Mouse (Mus musculus) limb, embryonic 10.5 days (tissue): ENCODE data around the gene Anapc4. TPM values are rescaled to one million over a fixed set of nuclear protein-coding genes. Genes with fewer than 3 reads are reported as not detected.

Source experiments
- DNase-seq: peaks from one replicate; pipeline ENCODE4 v3.0.0-alpha.2; 2017; ENCODE audit warnings: low spot score
- H3K27ac ChIP-seq: fragments of 300-500 bp; sonication (generic); 2 replicates; pipeline ENCODE4 v1.5.1; 2016; ENCODE audit warnings: mild to moderate bottlenecking
- H3K27me3 ChIP-seq: fragments of 300-500 bp; sonication (generic); 2 replicates; pipeline ENCODE4 v1.6.1; 2016; ENCODE audit warnings: low read depth, mild to moderate bottlenecking; ENCODE audit not compliant: poor library complexity, severe bottlenecking
- H3K36me3 ChIP-seq: fragments of 300-500 bp; sonication (generic); 2 replicates; pipeline ENCODE4 v1.6.1; 2016; ENCODE audit warnings: mild to moderate bottlenecking, moderate library complexity
- H3K4me1 ChIP-seq: fragments of 300-500 bp; sonication (generic); 2 replicates; pipeline ENCODE4 v1.6.1; 2016
- H3K4me3 ChIP-seq: fragments of 300-500 bp; sonication (generic); 2 replicates; pipeline ENCODE4 v1.5.1; 2016; ENCODE audit warnings: mild to moderate bottlenecking, moderate library complexity
- H3K9me3 ChIP-seq: fragments of 300-500 bp; sonication (generic); replicated peaks from 2 replicates; pipeline ENCODE4 v1.6.1; 2016; ENCODE audit warnings: mild to moderate bottlenecking
- WGBS: fragments of 180-500 bp; shearing (Covaris S2); methylation state at CpG from one replicate; pipeline ENCODE4 v1.1.7; 2016; 5-methylcytosine and 5-hydroxymethylcytosine counted together
- polyA plus RNA-seq: library from polyadenylated mRNA; unstranded; fragments of >200 nt; fragmentation: Nextera tagmentation; extraction: Ambion mirVana; gene quantifications from 2 replicates; pipeline ENCODE4 v1.2.1, GENCODE M21; 2016

The Anapc4 gene
- polyA plus RNA-seq = 111 and 132 TPM in 2 replicates

GRCm38 (mm10) chr5:52833761-52834274, at the start of gene Anapc4:
TSS of gene Anapc4 (plus strand) at chr5:52834012.
- peaks cover 13% of the 10 kb centered on the region for H3K4me1 ChIP-seq
- DNase-seq = peak; percentile 100
- peak within 1 kb of the TSS; percentile 93 for H3K27ac ChIP-seq
- peaks cover 28% of the 10 kb centered on the region for H3K36me3 ChIP-seq
- under 1% methylated on average over 50 of the region's 50 CpGs for WGBS
- H3K27me3 ChIP-seq = no peaks in the 10 kb centered on the region
- no peaks in the 10 kb centered on the region for H3K9me3 ChIP-seq
- H3K4me3 ChIP-seq = peak within 1 kb of the TSS; percentile 78

- no peak overlapping the region for H3K4me3 ChIP-seq
- DNase-seq = no peak
- no peaks in the 10 kb centered on the region for H3K9me3 ChIP-seq
- peaks cover 50% of the 10 kb centered on the region for H3K36me3 ChIP-seq
- WGBS = 90% methylated on average over 7 of the region's 7 CpGs
- H3K27ac ChIP-seq = no peak overlapping the region
- H3K4me1 ChIP-seq = peaks cover 8% of the 10 kb centered on the region; the same call in 1 of the 2 replicates
- H3K27me3 ChIP-seq = no peaks in the 10 kb centered on the region
Observed at GRCm38 (mm10) chr5:52786556-52787322, 47.1 kb upstream of the Anapc4 start.

GRCm38 (mm10) chr5:52793230-52793629, 40.6 kb upstream of the Anapc4 start:
- no peaks in the 10 kb centered on the region for H3K9me3 ChIP-seq
- H3K27me3 ChIP-seq = no peaks in the 10 kb centered on the region
- DNase-seq = no peak
- peaks cover 3% of the 10 kb centered on the region; the same call in 1 of the 2 replicates for H3K4me1 ChIP-seq
- H3K27ac ChIP-seq = no peak overlapping the region
- peaks cover 65% of the 10 kb centered on the region for H3K36me3 ChIP-seq
- H3K4me3 ChIP-seq = no peak overlapping the region
- 95% methylated on average over 9 of the region's 9 CpGs for WGBS

GRCm38 (mm10) chr5:52794109-52794508, 39.7 kb upstream of the Anapc4 start:
- Histone ChIP-seq H3K36me3 (peaks cover 67% of the 10 kb centered on the region), H3K4me1 (peaks cover 3% of the 10 kb centered on the region; the same call in 1 of the 2 replicates), H3K27ac (no peak overlapping the region), H3K27me3 (no peaks in the 10 kb centered on the region), H3K4me3 (no peak overlapping the region), H3K9me3 (no peaks in the 10 kb centered on the region)
- 93% methylated on average over 9 of the region's 9 CpGs for whole genome bisulfite sequencing
- DNase-seq = no peak

GRCm38 (mm10) chr5:52799274-52799985, 34.4 kb upstream of the Anapc4 start:
- WGBS = 91% methylated on average over 12 of the region's 12 CpGs
- H3K36me3 ChIP-seq = peaks cover 67% of the 10 kb centered on the region
- H3K27me3 ChIP-seq = no peaks in the 10 kb centered on the region

GRCm38 (mm10) chr5:52805801-52806200, 28.0 kb upstream of the Anapc4 start:
- Histone ChIP-seq H3K4me3 (no peak overlapping the region), H3K9me3 (no peaks in the 10 kb centered on the region), H3K27ac (0 out of 2 replicates have a peak overlapping the region, but pooled peaks have one; percentile 28), H3K27me3 (no peaks in the 10 kb centered on the region), H3K36me3 (peaks cover 56% of the 10 kb centered on the region), H3K4me1 (peaks cover 25% of the 10 kb centered on the region)
- DNase-seq = no peak
- WGBS = 73% methylated on average over 4 of the region's 4 CpGs

More at GRCm38 (mm10) chr5:52799274-52799985, 34.4 kb upstream of the Anapc4 start:
- no peak for DNase-seq
- no peak overlapping the region for H3K4me3 ChIP-seq
- H3K9me3 ChIP-seq = no peaks in the 10 kb centered on the region
- no peaks in the 10 kb centered on the region for H3K4me1 ChIP-seq
- no peak overlapping the region for H3K27ac ChIP-seq

GRCm38 (mm10) chr5:52806349-52806748, 27.5 kb upstream of the Anapc4 start:
- peaks cover 61% of the 10 kb centered on the region for H3K36me3 ChIP-seq
- 70% methylated on average over 8 of the region's 8 CpGs for WGBS
- H3K9me3 ChIP-seq = no peaks in the 10 kb centered on the region
- H3K27ac ChIP-seq = 0 out of 2 replicates have a peak overlapping the region, but pooled peaks have one; percentile 26
- DNase-seq = no peak
- no peaks in the 10 kb centered on the region for H3K27me3 ChIP-seq
- no peak overlapping the region for H3K4me3 ChIP-seq
- H3K4me1 ChIP-seq = peaks cover 25% of the 10 kb centered on the region

- H3K9me3 ChIP-seq = no peaks in the 10 kb centered on the region
- H3K4me1 ChIP-seq = peaks cover 25% of the 10 kb centered on the region
- peak overlapping the region; percentile 16 for H3K27ac ChIP-seq
- DNase-seq = no peak
- 64% methylated on average over 7 of the region's 7 CpGs for WGBS
- H3K4me3 ChIP-seq = no peak overlapping the region
- peaks cover 64% of the 10 kb centered on the region for H3K36me3 ChIP-seq
- H3K27me3 ChIP-seq = no peaks in the 10 kb centered on the region
Observed at GRCm38 (mm10) chr5:52807030-52807429, 26.8 kb upstream of the Anapc4 start.

GRCm38 (mm10) chr5:52810446-52810845, 23.4 kb upstream of the Anapc4 start:
- Histone ChIP-seq H3K27ac (no peak overlapping the region), H3K9me3 (no peaks in the 10 kb centered on the region), H3K4me1 (peaks cover 23% of the 10 kb centered on the region), H3K27me3 (no peaks in the 10 kb centered on the region), H3K4me3 (no peak overlapping the region), H3K36me3 (peaks cover 68% of the 10 kb centered on the region)
- DNase-seq = no peak
- WGBS = 94% methylated on average over 6 of the region's 6 CpGs

GRCm38 (mm10) chr5:52811056-52811455, 22.8 kb upstream of the Anapc4 start:
- Histone ChIP-seq H3K9me3 (no peaks in the 10 kb centered on the region), H3K4me1 (peaks cover 17% of the 10 kb centered on the region), H3K27me3 (no peaks in the 10 kb centered on the region), H3K36me3 (peaks cover 74% of the 10 kb centered on the region), H3K4me3 (no peak overlapping the region), H3K27ac (no peak overlapping the region)
- DNase-seq = no peak
- WGBS = 93% methylated on average over 14 of the region's 14 CpGs

GRCm38 (mm10) chr5:52812456-52812855, 21.4 kb upstream of the Anapc4 start:
- Histone ChIP-seq H3K36me3 (peaks cover 84% of the 10 kb centered on the region), H3K27ac (no peak overlapping the region), H3K9me3 (no peaks in the 10 kb centered on the region), H3K4me1 (peaks cover 3% of the 10 kb centered on the region), H3K27me3 (no peaks in the 10 kb centered on the region), H3K4me3 (no peak overlapping the region)
- DNase-seq = no peak
- 94% methylated on average over 10 of the region's 10 CpGs for WGBS

GRCm38 (mm10) chr5:52813312-52813711, 20.5 kb upstream of the Anapc4 start:
- Histone ChIP-seq H3K4me3 (no peak overlapping the region), H3K27ac (no peak overlapping the region), H3K36me3 (peaks cover 78% of the 10 kb centered on the region), H3K9me3 (no peaks in the 10 kb centered on the region), H3K4me1 (no peaks in the 10 kb centered on the region), H3K27me3 (no peaks in the 10 kb centered on the region)
- 93% methylated on average over 7 of the region's 7 CpGs for WGBS
- DNase-seq = no peak

- no peak for DNase-seq
- no peaks in the 10 kb centered on the region for H3K4me1 ChIP-seq
- no peak overlapping the region for H3K27ac ChIP-seq
- H3K36me3 ChIP-seq = peaks cover 69% of the 10 kb centered on the region
- no peaks in the 10 kb centered on the region for H3K9me3 ChIP-seq
- no peaks in the 10 kb centered on the region for H3K27me3 ChIP-seq
- WGBS = 92% methylated on average over 7 of the region's 7 CpGs
- no peak overlapping the region for H3K4me3 ChIP-seq
Observed at GRCm38 (mm10) chr5:52818676-52819075, 15.1 kb upstream of the Anapc4 start.
